In the genomic region with DNA sequence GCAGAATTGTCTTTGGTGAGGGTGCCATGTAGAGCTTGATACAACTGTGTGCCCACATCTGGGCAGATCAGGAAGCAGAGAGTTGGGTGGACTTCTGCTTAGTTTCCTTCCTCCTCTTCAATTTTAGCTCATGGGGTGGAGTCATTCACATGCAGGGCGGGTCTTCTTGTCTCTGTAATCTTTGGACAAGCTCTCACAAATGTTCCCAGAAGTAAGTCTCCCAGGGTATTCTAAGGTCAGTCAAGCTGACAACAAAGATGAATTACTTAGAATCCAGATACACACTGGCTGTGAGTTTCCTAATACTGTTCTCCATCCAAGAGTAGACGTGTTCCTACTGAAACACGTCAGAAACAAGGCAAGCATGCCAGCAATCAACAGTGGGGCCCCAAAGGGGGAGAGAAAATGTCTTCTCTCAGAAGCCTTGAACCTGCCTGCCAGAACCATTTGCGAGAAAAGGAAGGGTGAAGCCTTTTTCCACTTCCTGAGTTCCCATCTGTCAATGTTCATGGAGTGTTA, we compare ENCODE assay signal across 9 mouse cellular contexts. TPM values are rescaled to one million over a fixed set of nuclear protein-coding genes. Genes with fewer than 3 reads are reported as not detected.
DNase-seq lines count a peak whose midpoint lies in the region; ATAC-seq lines count a peak whose summit lies in the region.
"Had no signal": no experiment of that assay in that cellular context is flagged by ENCODE, and none has a peak within 500 bp of the region (broad histone marks: within the 10 kb centered on the region; RNA-seq: fewer than 3 reads in every experiment).

No protein-coding gene starts in this region.

- H3K4me1 ChIP-seq in heart, embryonic 11.5 days (ENCODE audit: control insufficient read depth, insufficient read depth, low read length), result no peaks in the 10 kb centered on the region
- peaks cover 43% of the 10 kb centered on the region for H3K4me1 ChIP-seq in liver, embryonic 13.5 days (replicated peaks)
- no peaks in the 10 kb centered on the region for H3K4me1 ChIP-seq in forebrain, embryonic 12.5 days
- H3K4me1 ChIP-seq: midbrain, embryonic 12.5 days had no signal

- H3K36me3 ChIP-seq in heart, embryonic 11.5 days (ENCODE audit: control insufficient read depth, insufficient read depth, low read length), result no peaks in the 10 kb centered on the region
- no peaks in the 10 kb centered on the region for H3K36me3 ChIP-seq in liver, embryonic 13.5 days
- no peaks in the 10 kb centered on the region for H3K36me3 ChIP-seq in forebrain, embryonic 12.5 days (replicated peaks)
- H3K36me3 ChIP-seq: midbrain, embryonic 12.5 days had no signal

- H3K4me3 ChIP-seq in heart, embryonic 11.5 days (ENCODE audit: low read depth, low read length), result no peak overlapping the region
- no peak overlapping the region for H3K4me3 ChIP-seq in liver, embryonic 13.5 days (replicated peaks)
- H3K4me3 ChIP-seq in forebrain, embryonic 12.5 days (replicated peaks), result no peak overlapping the region
- H3K4me3 ChIP-seq: midbrain, embryonic 12.5 days had no signal

- H3K27me3 ChIP-seq in heart, embryonic 11.5 days (ENCODE audit: control insufficient read depth, insufficient read depth, low read length), result no peaks in the 10 kb centered on the region
- no peaks in the 10 kb centered on the region for H3K27me3 ChIP-seq in liver, embryonic 13.5 days
- H3K27me3 ChIP-seq in forebrain, embryonic 12.5 days, result no peaks in the 10 kb centered on the region
- H3K27me3 ChIP-seq: midbrain, embryonic 12.5 days had no signal

- ATAC-seq in heart, embryonic 11.5 days (replicated peaks; ENCODE audit: insufficient number of reproducible peaks, low FRiP score, low TSS enrichment), result no peak
- peak; percentile 84 for ATAC-seq in granulocyte monocyte progenitor cell, adult 5-6 weeks (replicated peaks; ENCODE audit: poor library complexity, severe bottlenecking)
- ATAC-seq in liver, embryonic 13.5 days (ENCODE audit: low read depth), result peak; percentile 74
- no peak for ATAC-seq in forebrain, embryonic 12.5 days (ENCODE audit: low FRiP score)

- no peak overlapping the region for H3K4me2 ChIP-seq in heart, embryonic 11.5 days
- H3K4me2 ChIP-seq in liver, embryonic 13.5 days, result peak overlapping the region; percentile 49
- H3K4me2 ChIP-seq in forebrain, embryonic 12.5 days, result no peak overlapping the region
- H3K4me2 ChIP-seq: midbrain, embryonic 12.5 days had no signal

- WGBS in heart, embryonic 11.5 days (ENCODE audit: insufficient replicate concordance), result 53% methylated on average over 4 of the region's 4 CpGs
- WGBS in liver, embryonic 13.5 days (ENCODE audit: insufficient replicate concordance), result 11% methylated on average over 4 of the region's 4 CpGs
- 86% methylated on average over 4 of the region's 4 CpGs for WGBS in forebrain, embryonic 12.5 days

- H3K9ac ChIP-seq in heart, embryonic 11.5 days (ENCODE audit: low read depth, low read length), result no peak overlapping the region
- peak overlapping the region; percentile 33; the same call in 1 of the 2 replicates for H3K9ac ChIP-seq in liver, embryonic 13.5 days
- no peak overlapping the region for H3K9ac ChIP-seq in forebrain, embryonic 12.5 days
- H3K9ac ChIP-seq: midbrain, embryonic 12.5 days had no signal

- H3K27ac ChIP-seq in heart, embryonic 11.5 days (ENCODE audit: low read depth, low read length), result no peak overlapping the region
- H3K27ac ChIP-seq in liver, embryonic 13.5 days, result no peak overlapping the region; the same call in 1 of the 2 replicates
- no peak overlapping the region for H3K27ac ChIP-seq in forebrain, embryonic 12.5 days
- H3K27ac ChIP-seq: midbrain, embryonic 12.5 days had no signal

- no peaks in the 10 kb centered on the region for H3K9me3 ChIP-seq in heart, embryonic 11.5 days (replicated peaks; ENCODE audit: control insufficient read depth, low read length)
- H3K9me3 ChIP-seq in liver, embryonic 13.5 days (replicated peaks), result no peaks in the 10 kb centered on the region
- H3K9me3 ChIP-seq in forebrain, embryonic 12.5 days, result no peaks in the 10 kb centered on the region
- H3K9me3 ChIP-seq: midbrain, embryonic 12.5 days had no signal

- DNase-seq in heart, adult 11 months, result peak; percentile 98
- DNase-seq in liver, embryonic 13.5 days, result peak; percentile 9
- peak; percentile 81 to 85 for DNase-seq in spleen, postnatal 36 days (ENCODE audit: low spot score in 2 of 2)
- DNase-seq in embryo, embryonic 11 days, result no peak
- no peak for DNase-seq in retina, postnatal 1 day

RNA-seq across cellular contexts. Expression of a gene that starts 11.2 kb away (rescaled TPM):
- polyA plus RNA-seq in heart, embryonic 11.5 days (2014; fragmentation: Nextera tagmentation; extraction: Ambion mirVana), result 0.28 and 0.54 TPM in 2 replicates
- 0.95 TPM in 1 of 2 replicates, not detected in the other for total RNA-seq in granulocyte monocyte progenitor cell, adult 5-6 weeks (2014; fragmentation: Nextera tagmentation)
- total RNA-seq in granulocyte monocyte progenitor cell, adult 5-6 weeks (2017), result 0.17 and 1.5 TPM in 2 replicates
- polyA plus RNA-seq in liver, embryonic 13.5 days (2015; fragmentation: Nextera tagmentation; extraction: Ambion mirVana), result 1.0 and 1.1 TPM in 2 replicates
- 0.12 and 0.28 TPM in 2 replicates for polyA plus RNA-seq in forebrain, embryonic 12.5 days (2016; fragmentation: Nextera tagmentation; extraction: Ambion mirVana)

RNA-seq across cellular contexts. Expression of a gene that starts 57.8 kb away (rescaled TPM):
- 8.4 and 12.1 TPM in 2 replicates for polyA plus RNA-seq in heart, embryonic 11.5 days (2014; fragmentation: Nextera tagmentation; extraction: Ambion mirVana)
- 3.6 and 4.5 TPM in 2 replicates for total RNA-seq in granulocyte monocyte progenitor cell, adult 5-6 weeks (2014; fragmentation: Nextera tagmentation)
- 1.5 and 11.0 TPM in 2 replicates for total RNA-seq in granulocyte monocyte progenitor cell, adult 5-6 weeks (2017)
- polyA plus RNA-seq in liver, embryonic 13.5 days (2015; fragmentation: Nextera tagmentation; extraction: Ambion mirVana), result 5.5 and 7.9 TPM in 2 replicates
- 25.3 and 33.0 TPM in 2 replicates for polyA plus RNA-seq in forebrain, embryonic 12.5 days (2016; fragmentation: Nextera tagmentation; extraction: Ambion mirVana)

Comparison
In these comparisons a context has a peak if more than half of its experiments do, and no peak if none do; other contexts are left out.
1. DNase-seq: peak in heart, adult 11 months (single experiment), liver, embryonic 13.5 days (single experiment) and spleen, postnatal 36 days (2 of 2); none in embryo, embryonic 11 days (single experiment) and retina, postnatal 1 day (single experiment).
2. ATAC-seq: peak in granulocyte monocyte progenitor cell, adult 5-6 weeks (single experiment) and liver, embryonic 13.5 days (single experiment); none in heart, embryonic 11.5 days (single experiment) and forebrain, embryonic 12.5 days (single experiment).